Mouse (Mus musculus) splenic B cell, adult 2 months (primary cell): ENCODE data around the gene Adamts12.

Source experiments
- DNase-seq: peaks from one replicate; pipeline ENCODE4 v3.0.0-alpha.2; 2011; ENCODE audit warnings: low read depth, low spot score
- H3K27me3 ChIP-seq: 2 replicates; pipeline ENCODE4 v1.6.1; 2012; ENCODE audit warnings: mild to moderate bottlenecking, low read length, moderate library complexity, mixed read lengths; ENCODE audit not compliant: control insufficient read depth, poor library complexity, insufficient read depth, severe bottlenecking
- H3K36me3 ChIP-seq: 2 replicates; pipeline ENCODE4 v1.6.1; 2012; ENCODE audit warnings: mild to moderate bottlenecking, low read length, moderate library complexity, mixed read lengths; ENCODE audit not compliant: control insufficient read depth, poor library complexity, insufficient read depth, severe bottlenecking

The Adamts12 gene

GRCm38 (mm10) chr15:11246402-11246801, 181.8 kb downstream of the Adamts12 start:
- Histone ChIP-seq H3K36me3 (no peaks in the 10 kb centered on the region), H3K27me3 (no peaks in the 10 kb centered on the region)
- no peak for DNase-seq

DNA sequence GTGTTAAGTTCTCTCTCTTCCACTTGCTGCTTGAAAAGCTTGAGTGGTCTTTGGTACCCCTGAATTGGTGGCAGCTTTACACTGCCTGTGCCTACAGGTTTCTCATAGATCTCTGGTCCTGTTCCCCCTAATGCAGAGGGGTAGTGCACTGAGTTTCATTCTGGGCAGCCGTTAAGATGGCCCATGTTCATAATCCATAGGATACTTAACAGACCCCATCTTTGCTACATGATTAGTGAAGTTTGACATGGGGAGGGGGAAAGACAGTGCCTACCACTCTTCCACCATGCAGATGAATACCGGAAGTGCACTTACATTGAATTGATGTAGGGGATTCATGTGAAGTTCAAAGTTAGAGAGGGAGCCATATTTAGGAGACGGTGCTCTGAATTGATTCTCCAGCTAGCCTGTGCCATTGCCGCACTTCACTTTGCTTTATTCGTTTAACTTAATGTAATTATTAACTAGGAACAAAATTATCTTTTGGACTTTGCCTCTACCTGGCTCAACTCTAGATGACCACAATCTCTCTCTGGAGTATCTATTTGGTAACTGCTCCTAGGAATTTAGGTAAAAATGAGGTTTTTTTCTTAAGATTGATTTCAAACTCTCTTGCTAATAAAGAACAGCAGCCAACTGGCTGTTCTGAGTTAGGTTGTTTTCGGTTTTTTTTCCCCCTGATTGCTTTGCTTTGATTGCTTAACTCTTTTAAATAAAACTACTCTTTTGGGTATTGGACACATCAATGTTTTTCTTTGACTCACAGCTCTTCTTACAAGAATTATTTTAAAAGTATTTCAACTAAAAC, 214.9 kb downstream of the Adamts12 start:
- Histone ChIP-seq H3K27me3 (no peaks in the 10 kb centered on the region), H3K36me3 (no peaks in the 10 kb centered on the region)
- no peak for DNase-seq

DNA sequence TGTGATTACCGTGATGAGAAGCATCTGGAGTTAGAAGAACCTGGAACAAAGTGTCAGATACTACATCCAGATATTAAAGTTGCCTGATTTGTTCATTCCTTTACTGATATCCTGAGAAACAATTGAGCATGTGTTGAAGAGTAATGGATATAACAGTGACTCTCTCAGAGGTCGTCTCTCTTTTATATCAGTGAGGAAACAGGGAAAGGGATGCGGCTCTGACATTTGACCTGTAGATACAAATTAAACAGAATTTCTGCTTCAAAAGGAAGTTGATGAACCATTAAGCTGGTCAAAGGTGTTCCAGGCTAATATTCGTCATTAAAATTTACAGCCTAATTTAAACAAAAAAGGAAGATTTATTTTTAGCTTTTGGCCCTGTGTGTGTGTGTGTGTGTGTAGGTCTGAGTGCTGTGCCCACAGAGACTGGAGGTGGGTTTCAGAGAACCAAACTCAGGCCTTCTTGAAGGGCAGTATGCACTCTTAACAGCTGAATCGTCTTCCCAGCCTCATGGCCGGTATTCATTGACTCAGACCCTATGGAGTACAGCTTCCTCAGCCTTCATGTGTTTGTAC, 216.2 kb downstream of the Adamts12 start:
- no peaks in the 10 kb centered on the region for H3K36me3 ChIP-seq
- no peak for DNase-seq
- no peaks in the 10 kb centered on the region for H3K27me3 ChIP-seq

GRCm38 (mm10) chr15:11283171-11283570, 218.6 kb downstream of the Adamts12 start:
- H3K36me3 ChIP-seq: no peaks in the 10 kb centered on the region
- no peaks in the 10 kb centered on the region for H3K27me3 ChIP-seq
- DNase-seq: no peak

- no peaks in the 10 kb centered on the region for H3K36me3 ChIP-seq
- no peak for DNase-seq
- no peaks in the 10 kb centered on the region for H3K27me3 ChIP-seq
Observed at GRCm38 (mm10) chr15:11287780-11288179, 223.2 kb downstream of the Adamts12 start.

DNA sequence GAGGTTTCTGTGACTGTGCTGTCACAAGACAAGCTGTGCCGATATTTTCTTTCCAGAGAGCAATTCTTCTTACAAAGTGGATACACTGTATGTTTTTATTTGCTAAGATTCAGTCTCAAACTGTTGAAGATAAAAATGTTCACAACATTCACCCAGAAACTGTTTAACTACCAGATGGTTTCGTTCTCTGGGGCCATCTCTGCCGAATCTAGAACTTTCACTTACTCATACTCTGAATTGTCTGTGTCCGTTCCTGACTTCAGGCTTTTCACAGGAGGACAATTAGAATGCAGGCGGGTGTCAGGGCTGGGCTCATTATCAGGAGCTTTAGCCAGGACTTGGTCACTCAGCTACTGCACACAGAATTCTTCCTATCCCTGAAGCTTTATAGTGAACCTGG, 227.7 kb downstream of the Adamts12 start:
- Histone ChIP-seq H3K36me3 (no peaks in the 10 kb centered on the region), H3K27me3 (no peaks in the 10 kb centered on the region)
- DNase-seq: no peak

- no peak for DNase-seq
- no peaks in the 10 kb centered on the region for H3K27me3 ChIP-seq
- H3K36me3 ChIP-seq: no peaks in the 10 kb centered on the region
Observed at GRCm38 (mm10) chr15:11295016-11295415, 230.4 kb downstream of the Adamts12 start.

- no peak for DNase-seq
- H3K27me3 ChIP-seq: no peaks in the 10 kb centered on the region
- no peaks in the 10 kb centered on the region for H3K36me3 ChIP-seq
Observed at GRCm38 (mm10) chr15:11297960-11298359, 233.4 kb downstream of the Adamts12 start.

DNA sequence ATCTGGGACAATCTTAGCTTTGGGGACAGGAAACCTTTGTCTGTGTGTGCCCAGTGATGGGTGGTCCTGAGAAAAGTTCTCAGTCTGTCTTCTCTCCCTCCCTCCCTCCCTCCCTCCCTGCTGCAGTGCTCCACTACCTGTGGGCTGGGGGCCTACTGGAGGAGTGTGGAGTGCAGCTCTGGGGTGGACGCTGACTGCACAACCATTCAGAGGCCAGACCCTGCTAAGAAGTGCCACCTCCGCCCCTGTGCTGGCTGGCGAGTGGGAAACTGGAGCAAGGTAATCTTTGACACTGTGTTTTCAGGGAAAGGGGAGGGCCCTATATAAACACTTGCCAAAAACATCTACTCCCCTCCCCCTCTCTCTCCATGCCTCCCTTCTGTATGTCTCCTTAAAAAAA, 252.5 kb downstream of the Adamts12 start:
- no peak for DNase-seq
- Histone ChIP-seq H3K36me3 (no peaks in the 10 kb centered on the region), H3K27me3 (no peaks in the 10 kb centered on the region)

DNA sequence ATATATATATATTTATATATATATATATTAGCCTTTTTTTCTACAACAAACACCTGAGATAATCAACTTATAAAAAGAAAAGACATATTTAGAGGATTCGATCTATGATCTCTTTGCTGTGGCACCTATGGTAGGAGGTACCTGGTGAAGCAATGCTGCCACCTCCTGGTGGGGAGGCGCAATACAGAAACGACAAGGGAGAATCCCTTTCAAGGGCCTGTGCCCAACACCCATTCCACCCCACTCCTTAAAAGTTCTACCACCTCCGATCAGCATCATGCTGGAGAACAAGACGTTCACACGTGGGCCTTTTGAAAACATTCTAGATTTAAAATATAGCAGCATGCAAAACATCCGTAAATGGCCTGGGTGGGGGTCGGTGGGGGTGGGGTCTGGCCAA, 255.9 kb downstream of the Adamts12 start:
- Histone ChIP-seq H3K27me3 (no peaks in the 10 kb centered on the region), H3K36me3 (no peaks in the 10 kb centered on the region)
- peak; percentile 48 for DNase-seq

GRCm38 (mm10) chr15:11339467-11340180, 275.0 kb downstream of the Adamts12 start:
- H3K36me3 ChIP-seq: no peaks in the 10 kb centered on the region
- no peak for DNase-seq
- H3K27me3 ChIP-seq: no peaks in the 10 kb centered on the region

- Histone ChIP-seq H3K27me3 (no peaks in the 10 kb centered on the region), H3K36me3 (no peaks in the 10 kb centered on the region)
- no peak for DNase-seq
Observed at GRCm38 (mm10) chr15:11355865-11356264, 291.3 kb downstream of the Adamts12 start.

- no peaks in the 10 kb centered on the region for H3K36me3 ChIP-seq
Observed at GRCm38 (mm10) chr15:11357501-11357900, 292.9 kb downstream of the Adamts12 start.

DNA sequence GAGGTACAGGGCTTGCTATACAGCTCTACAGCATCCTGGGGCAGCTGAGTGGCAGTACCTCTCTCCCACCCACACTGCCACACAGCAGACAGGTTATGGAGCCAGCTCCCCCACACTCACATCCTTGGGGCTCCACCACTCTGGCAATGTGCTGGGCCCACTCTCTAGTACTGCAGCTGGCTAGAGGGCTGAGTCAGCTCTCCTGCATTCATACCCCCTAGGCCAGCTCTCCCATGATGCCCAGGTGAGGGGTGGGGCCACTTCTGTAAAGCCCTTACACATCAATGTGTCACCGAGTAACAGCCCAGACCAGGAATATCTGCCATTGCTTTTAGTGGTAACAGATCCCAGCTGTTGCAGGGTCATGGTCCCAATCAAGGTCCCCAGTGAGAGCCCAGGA, 296.3 kb downstream of the Adamts12 start:
- DNase-seq: no peak
- no peaks in the 10 kb centered on the region for H3K27me3 ChIP-seq
- H3K36me3 ChIP-seq: no peaks in the 10 kb centered on the region

More at GRCm38 (mm10) chr15:11357501-11357900, 292.9 kb downstream of the Adamts12 start:
- no peaks in the 10 kb centered on the region for H3K27me3 ChIP-seq
- no peak for DNase-seq

GRCm38 (mm10) chr15:11361824-11362223, 297.2 kb downstream of the Adamts12 start:
- DNase-seq: no peak

More at GRCm38 (mm10) chr15:11361824-11362223, 297.2 kb downstream of the Adamts12 start:
- Histone ChIP-seq H3K36me3 (no peaks in the 10 kb centered on the region), H3K27me3 (no peaks in the 10 kb centered on the region)
